Mouse (Mus musculus): ENCODE measurements around the gene Hira. TPM values are rescaled to one million over a fixed set of nuclear protein-coding genes. Genes with fewer than 3 reads are reported as not detected.
"Not testable (repeated sequence)": the region's sequence is repeated elsewhere in the genome, so short reads cannot be mapped to it uniquely, and the experiment has no call there.

Hira gene
- total RNA-seq, 2 experiments from 2014 or later: 21.4 to 23.0 TPM

DNA sequence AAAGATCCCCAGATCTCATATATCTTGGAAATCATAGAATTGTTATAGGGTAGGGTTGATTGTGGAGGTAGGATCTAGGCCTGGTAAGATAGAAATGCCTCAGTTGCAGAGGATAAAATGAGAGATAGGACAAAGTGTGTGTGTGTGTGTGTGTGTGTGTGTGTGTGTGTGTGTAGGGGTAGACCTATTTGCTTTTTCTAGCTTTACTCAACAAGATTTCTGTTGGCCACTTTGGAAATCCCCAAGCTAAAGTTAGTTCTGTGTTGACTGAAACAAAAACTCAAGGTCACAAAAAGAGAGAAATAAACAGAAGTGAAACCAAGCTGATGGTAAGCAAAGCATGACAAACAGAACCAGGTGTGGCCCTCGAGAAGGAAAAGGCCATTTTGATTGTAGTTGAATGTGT, 130.4 kb downstream of the Hira start:
- intact Hi-C loops (cut with DNase I); DNase-seq: not testable (repeated sequence)

- intact Hi-C loops (cut with DNase I): no loop called here
- no peak for DNase-seq
Measured at GRCm38 (mm10) chr16:19010710-19011109, 133.9 kb downstream of the Hira start.

GRCm38 (mm10) chr16:19013550-19013949, 136.7 kb downstream of the Hira start:
- intact Hi-C loops (cut with DNase I): no loop called here

GRCm38 (mm10) chr16:19014650-19015049, 137.8 kb downstream of the Hira start:
- no peak for DNase-seq
- intact Hi-C loops (cut with DNase I): no loop called here

More at GRCm38 (mm10) chr16:19013550-19013949, 136.7 kb downstream of the Hira start:
- DNase-seq: no peak

Other genes with a start within 250 kb of the Hira start
- gene Sept5, start 247.1 kb upstream of the Hira start, total RNA-seq (2021): 1 to 10 TPM; 2.7 TPM
- gene Cldn5, start 100.2 kb upstream of the Hira start, total RNA-seq (2021): 10 to 100 TPM in 1 of 2 experiments, 1 to 10 TPM in 1; 9.5 to 13.5 TPM
- 10 to 100 TPM; 40.3 to 46.4 TPM for gene Ufd1, start 65.3 kb upstream of the Hira start, total RNA-seq (2021)
- 1 to 10 TPM; 1.6 to 2.1 TPM for gene Cdc45, start 65.0 kb upstream of the Hira start, total RNA-seq (2021)
- gene 2510002D24Rik, start 40.5 kb upstream of the Hira start, total RNA-seq (2021): 10 to 100 TPM; 14.4 to 17.6 TPM
- 1 to 10 TPM in 1 of 2 experiments, not detected in 1; 1.7 TPM for gene Gm28539, start 40.5 kb upstream of the Hira start, total RNA-seq (2021)
- gene Mrpl40, start 175 bp upstream of the Hira start, total RNA-seq (2021): 10 to 100 TPM; 42.7 to 43.1 TPM

Data from gastrocnemius, postnatal 36 days (tissue).